Mouse (Mus musculus) intestine, postnatal 0 days (tissue): ENCODE results near the gene Topbp1. TPM values are rescaled to one million over a fixed set of nuclear protein-coding genes. Genes with fewer than 3 reads are reported as not detected.
"Not testable (repeated sequence)": the region's sequence is repeated elsewhere in the genome, so short reads cannot be mapped to it uniquely, and the experiment has no call there.

ENCODE experiments used
- ATAC-seq: fragments of 200-750 bp; cut with Nextera tagmentation; 2 replicates; pipeline ENCODE4 v1.8.0; 2017; ENCODE audit warnings: mild to moderate bottlenecking, moderate TSS enrichment, moderate library complexity
- H3K27ac ChIP-seq: fragments of 300-500 bp; sonication (generic); 2 replicates; pipeline ENCODE4 v1.5.1; 2014; ENCODE audit warnings: mild to moderate bottlenecking, low read depth, low read length, moderate library complexity
- H3K27me3 ChIP-seq: fragments of 300-500 bp; sonication (generic); replicated peaks from 2 replicates; pipeline ENCODE4 v1.6.1; 2014; ENCODE audit warnings: low read length, mixed read lengths; ENCODE audit not compliant: control insufficient read depth, insufficient read depth
- H3K36me3 ChIP-seq: fragments of 300-500 bp; sonication (generic); 2 replicates; pipeline ENCODE4 v1.6.1; 2014; ENCODE audit warnings: mild to moderate bottlenecking, moderate library complexity; ENCODE audit not compliant: control insufficient read depth, insufficient read depth
- H3K4me1 ChIP-seq: fragments of 300-500 bp; sonication (generic); replicated peaks from 2 replicates; pipeline ENCODE4 v1.6.1; 2014; ENCODE audit warnings: antibody characterized with exemption, low read length, mixed read lengths; ENCODE audit not compliant: control insufficient read depth, insufficient read depth
- H3K4me2 ChIP-seq: fragments of 300-500 bp; sonication (generic); replicated peaks from 2 replicates; pipeline ENCODE4 v1.6.1; 2014; ENCODE audit warnings: low read depth, mild to moderate bottlenecking, moderate library complexity
- H3K4me3 ChIP-seq: fragments of 300-500 bp; sonication (generic); 2 replicates; pipeline ENCODE4 v1.5.1; 2014; ENCODE audit warnings: low read depth, low read length
- H3K9ac ChIP-seq: fragments of 300-500 bp; sonication (generic); 2 replicates; pipeline ENCODE4 v1.6.1; 2014; ENCODE audit warnings: mild to moderate bottlenecking, low read depth, low read length
- H3K9me3 ChIP-seq: fragments of 300-500 bp; sonication (generic); 2 replicates; pipeline ENCODE4 v1.6.1; 2016; ENCODE audit warnings: mixed run types; ENCODE audit not compliant: control insufficient read depth
- CTCF ChIP-seq: sonication (generic); IDR thresholded peaks from 2 replicates; pipeline ENCODE4 v1.5.1; 2016; ENCODE audit warnings: low read depth, mild to moderate bottlenecking, control low read depth, antibody characterized with exemption, moderate library complexity
- WGBS: fragments of 180-500 bp; shearing (Covaris S2); extraction: QIAGEN DNeasy Blood & Tissue Kit; methylation state at CpG from one replicate; pipeline ENCODE4 v1.1.7; 2014; 5-methylcytosine and 5-hydroxymethylcytosine counted together
- polyA plus RNA-seq: library from polyadenylated mRNA; unstranded; fragments of >200 nt; fragmentation: Nextera tagmentation; extraction: Ambion mirVana; gene quantifications from 2 replicates; pipeline ENCODE4 v1.2.1, GENCODE M21; 2015

The Topbp1 gene
- polyA plus RNA-seq, 1 experiment from 2014 or later = 15.2 TPM

DNA sequence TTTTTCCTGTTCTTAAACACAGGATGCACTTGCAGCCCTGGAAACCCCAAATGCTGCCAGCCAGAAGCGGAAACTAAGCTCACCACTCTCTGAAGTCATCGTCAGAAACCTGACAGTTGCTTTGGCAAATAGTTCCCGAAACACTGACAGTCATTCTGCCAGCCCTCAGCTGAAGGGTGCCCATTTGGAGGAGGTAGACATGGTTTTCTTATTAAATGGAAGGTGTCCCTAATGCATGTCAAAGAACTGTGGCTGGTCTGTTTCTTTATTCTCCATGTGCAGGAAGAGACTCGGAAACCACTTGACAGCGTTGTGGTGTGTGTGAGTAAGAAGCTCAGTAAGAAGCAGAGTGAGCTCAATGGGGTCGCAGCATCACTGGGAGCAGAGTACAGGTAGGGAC, 27.6 kb downstream of the Topbp1 start:
- Histone ChIP-seq H3K9me3 (no peaks in the 10 kb centered on the region), H3K9ac (no peak overlapping the region), H3K27ac (no peak overlapping the region), H3K36me3 (peaks cover 40% of the 10 kb centered on the region), H3K4me1 (no peaks in the 10 kb centered on the region), H3K4me2 (no peak overlapping the region), H3K4me3 (no peak overlapping the region), H3K27me3 (no peaks in the 10 kb centered on the region)
- ATAC-seq = no peak
- TF ChIP-seq CTCF = no peak
- 88% methylated on average over 6 of the region's 6 CpGs for WGBS

DNA sequence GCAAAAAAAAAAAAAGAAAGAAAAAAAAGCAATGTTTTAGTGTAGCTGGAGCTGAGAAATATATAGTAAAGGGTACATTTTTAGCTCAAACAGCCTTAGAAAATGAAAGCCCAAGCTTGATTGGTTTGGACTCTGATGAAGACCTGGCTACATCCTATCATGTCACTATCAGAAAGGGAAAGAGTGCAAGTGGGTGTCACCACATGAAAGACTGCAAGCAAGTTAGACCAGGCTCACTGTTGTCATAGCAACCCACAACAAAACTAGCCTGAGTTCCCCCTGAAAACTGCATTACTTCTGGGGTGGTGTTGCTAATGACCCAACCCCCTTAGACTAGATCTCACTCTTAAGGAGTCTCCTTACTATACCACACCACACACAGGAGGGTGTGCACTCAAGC, 31.9 kb downstream of the Topbp1 start:
- no peaks in the 10 kb centered on the region for H3K27me3 ChIP-seq
- peaks cover 49% of the 10 kb centered on the region for H3K36me3 ChIP-seq
- no peak overlapping the region for H3K9ac ChIP-seq
- H3K4me2 ChIP-seq = no peak overlapping the region
- H3K27ac ChIP-seq = no peak overlapping the region
- ATAC-seq = no peak
- no peaks in the 10 kb centered on the region for H3K4me1 ChIP-seq
- no peak overlapping the region for H3K4me3 ChIP-seq
- TF ChIP-seq CTCF = no peak
- H3K9me3 ChIP-seq = no peaks in the 10 kb centered on the region

GRCm38 (mm10) chr9:103347045-103347444, 42.0 kb downstream of the Topbp1 start:
- Histone ChIP-seq H3K4me3 (no peak overlapping the region), H3K27ac (no peak overlapping the region), H3K9ac (no peak overlapping the region), H3K4me1 (no peaks in the 10 kb centered on the region), H3K9me3 (no peaks in the 10 kb centered on the region), H3K4me2 (no peak overlapping the region), H3K36me3 (peaks cover 42% of the 10 kb centered on the region), H3K27me3 (no peaks in the 10 kb centered on the region)
- WGBS = 57% methylated on average over 4 of the region's 4 CpGs
- ATAC-seq = no peak
- no peak for TF ChIP-seq CTCF

DNA sequence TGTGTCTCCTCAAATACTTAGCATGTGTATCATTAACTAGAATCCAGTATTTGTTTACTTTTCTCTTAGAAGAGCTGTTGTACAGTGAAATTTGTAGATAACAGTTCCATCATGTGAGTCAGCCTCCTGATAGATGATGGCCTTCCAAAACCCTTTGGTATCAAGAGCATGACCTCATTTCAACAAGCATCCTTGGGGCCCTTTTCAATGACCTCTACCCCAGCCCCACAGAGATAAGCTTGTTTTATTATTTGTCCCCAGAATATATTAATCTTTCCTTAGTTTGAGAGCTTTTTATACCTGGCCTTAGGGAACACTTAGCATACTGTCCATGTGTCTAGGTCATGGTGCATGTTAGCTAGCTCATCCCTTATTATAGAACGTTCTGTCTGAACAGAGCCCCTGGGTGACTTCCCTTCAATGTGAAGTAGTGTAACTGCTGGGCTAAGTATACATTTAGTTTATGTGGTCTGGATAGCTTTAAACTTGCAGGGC, 43.0 kb downstream of the Topbp1 start:
- WGBS = 53% methylated on average over 1 of the region's 1 CpGs
- Histone ChIP-seq H3K27ac (no peak overlapping the region), H3K9me3 (no peaks in the 10 kb centered on the region), H3K36me3 (peaks cover 39% of the 10 kb centered on the region), H3K4me3 (no peak overlapping the region), H3K9ac (no peak overlapping the region), H3K27me3 (no peaks in the 10 kb centered on the region), H3K4me1 (no peaks in the 10 kb centered on the region), H3K4me2 (no peak overlapping the region)
- ATAC-seq = no peak
- no peak for TF ChIP-seq CTCF

GRCm38 (mm10) chr9:103348791-103349190, 43.8 kb downstream of the Topbp1 start:
- Histone ChIP-seq H3K4me3 (no peak overlapping the region), H3K27ac (no peak overlapping the region), H3K4me2 (no peak overlapping the region), H3K27me3 (no peaks in the 10 kb centered on the region), H3K36me3 (peaks cover 34% of the 10 kb centered on the region), H3K9me3 (no peaks in the 10 kb centered on the region), H3K9ac (no peak overlapping the region), H3K4me1 (no peaks in the 10 kb centered on the region)
- ATAC-seq = no peak
- TF ChIP-seq CTCF = no peak

DNA sequence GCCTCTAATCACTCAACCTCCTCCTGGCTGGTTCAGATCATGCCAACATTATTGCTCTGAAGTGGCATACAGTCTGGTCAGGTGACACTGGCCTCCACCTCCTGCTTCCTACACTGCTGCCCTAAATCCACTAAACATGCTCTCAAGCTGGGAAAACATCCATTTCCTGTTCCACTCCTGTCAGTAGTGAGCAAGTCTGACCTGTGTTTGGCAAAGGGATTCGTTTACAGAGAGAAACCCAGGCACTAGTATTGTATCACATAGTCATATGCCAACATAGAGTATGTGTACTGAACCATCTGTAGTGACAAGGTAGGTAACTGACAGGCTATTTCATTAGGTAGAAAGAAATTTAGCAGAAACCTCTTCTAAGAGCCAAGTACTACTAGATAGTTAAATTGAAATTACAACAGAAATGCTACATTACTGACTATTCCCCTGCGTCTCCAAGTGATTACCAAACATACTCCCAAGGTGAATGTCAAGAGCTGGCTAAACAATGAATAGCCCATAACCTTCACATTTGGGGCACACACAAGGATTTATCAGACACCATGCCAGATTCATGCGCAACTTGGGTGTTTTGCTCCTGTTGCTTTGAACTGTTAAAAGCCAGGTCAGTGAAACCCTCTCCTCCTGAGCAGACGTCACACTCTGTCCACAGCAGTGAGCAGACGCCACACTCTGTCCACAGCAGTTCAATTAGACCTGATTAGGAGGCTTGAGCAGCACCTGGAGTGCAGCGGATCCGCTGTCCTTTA, 48.7 kb downstream of the Topbp1 start:
- not testable (repeated sequence) for H3K4me3 ChIP-seq, ATAC-seq, H3K27me3 ChIP-seq, H3K9me3 ChIP-seq, H3K9ac ChIP-seq, H3K4me1 ChIP-seq, H3K27ac ChIP-seq, H3K4me2 ChIP-seq
- 77% methylated on average over 5 of the region's 7 CpGs for WGBS
- H3K36me3 ChIP-seq = peaks cover 49% of the 10 kb centered on the region

- H3K36me3 ChIP-seq = peaks cover 28% of the 10 kb centered on the region
- ATAC-seq = no peak
- H3K9me3 ChIP-seq = no peaks in the 10 kb centered on the region
Observed at GRCm38 (mm10) chr9:103357893-103358292, 52.9 kb downstream of the Topbp1 start.

More at GRCm38 (mm10) chr9:103357893-103358292, 52.9 kb downstream of the Topbp1 start:
- H3K9ac ChIP-seq = no peak overlapping the region
- H3K4me3 ChIP-seq = no peak overlapping the region
- no peak overlapping the region for H3K4me2 ChIP-seq
- H3K27me3 ChIP-seq = no peaks in the 10 kb centered on the region
- no peak overlapping the region for H3K27ac ChIP-seq
- TF ChIP-seq CTCF = peak; percentile 57
- no peaks in the 10 kb centered on the region for H3K4me1 ChIP-seq
